Mouse (Mus musculus): ENCODE data around the gene Ccdc171. TPM values are rescaled to one million over a fixed set of nuclear protein-coding genes. Genes with fewer than 3 reads are reported as not detected.

Gene Ccdc171
- 3.4 TPM for polyA plus RNA-seq (2014; fragmentation: Illumina TruSeq; extraction: RNeasy Lipid Tissue Mini Kit (QIAGEN cat#74804); ENCODE audit: low read depth, low replicate concordance)

GRCm38 (mm10) chr4:83524843-83525689 lies at the start of gene Ccdc171:
TSS of gene Ccdc171 (plus strand) at chr4:83525545.

GRCm38 (mm10) chr4:83486117-83486901 lies 39.0 kb upstream of the Ccdc171 start, which contains the start of gene Psip1:
TSS of gene Psip1 (minus strand) at chr4:83486459.

Other genes starting within 250 kb of the Ccdc171 start
- gene Ttc39b, start 201.3 kb upstream of the Ccdc171 start, polyA plus RNA-seq (2014; fragmentation: Illumina TruSeq; extraction: RNeasy Lipid Tissue Mini Kit (QIAGEN cat#74804); ENCODE audit: low read depth, low replicate concordance), result 25.1 TPM
- gene Snapc3, start 107.8 kb upstream of the Ccdc171 start, polyA plus RNA-seq (2014; fragmentation: Illumina TruSeq; extraction: RNeasy Lipid Tissue Mini Kit (QIAGEN cat#74804); ENCODE audit: low read depth, low replicate concordance), result 31.9 TPM
- 248 TPM for gene Psip1, start 39.1 kb upstream of the Ccdc171 start, polyA plus RNA-seq (2014; fragmentation: Illumina TruSeq; extraction: RNeasy Lipid Tissue Mini Kit (QIAGEN cat#74804); ENCODE audit: low read depth, low replicate concordance)

Measured in adrenal gland, adult 10 weeks (tissue).